Mouse (Mus musculus): ENCODE results near the gene Tmem38a.

DNA sequence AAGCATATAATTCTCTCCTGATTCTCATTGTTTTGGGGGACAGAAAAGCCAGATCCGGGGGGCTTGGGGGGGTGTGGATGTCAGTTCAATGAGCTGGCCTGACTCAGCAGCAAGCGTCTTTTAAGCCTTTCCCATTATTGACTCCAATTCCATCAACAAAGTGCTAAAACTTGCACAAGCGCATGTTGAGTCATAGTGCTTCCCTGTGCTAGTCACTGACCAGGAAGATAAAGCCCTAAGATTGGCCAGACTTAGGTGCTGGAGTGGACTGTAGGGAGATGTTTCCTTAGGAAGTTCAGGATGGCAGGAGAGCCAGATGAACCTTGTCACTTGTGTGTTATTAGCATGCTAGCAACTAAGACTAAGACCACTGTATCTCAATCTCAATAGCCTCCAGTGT, 37.0 kb upstream of the Tmem38a start:
- TF ChIP-seq CTCF (IDR thresholded peaks at IDR 0.05; ENCODE audit: low read depth, low read length) = no peak
- no peak for TF ChIP-seq POLR2A (IDR thresholded peaks at IDR 0.05; ENCODE audit: borderline replicate concordance, low read depth, low read length)

Data from bone marrow macrophage, adult 2 months (primary cell).